Mouse (Mus musculus) limb, embryonic 15.5 days (tissue): ENCODE data around the gene Myo1g. TPM values are rescaled to one million over a fixed set of nuclear protein-coding genes. Genes with fewer than 3 reads are reported as not detected.

ENCODE experiments used
- ATAC-seq: fragments of 200-750 bp; cut with Nextera tagmentation; 2 replicates; pipeline ENCODE4 v1.8.0; 2017; ENCODE audit warnings: low read depth, moderate TSS enrichment; ENCODE audit not compliant: insufficient number of reproducible peaks, low FRiP score, low TSS enrichment
- H3K27ac ChIP-seq: fragments of 300-500 bp; sonication (generic); 2 replicates; pipeline ENCODE4 v1.5.1; 2015; ENCODE audit warnings: moderate library complexity, mild to moderate bottlenecking, inconsistent platforms
- H3K27me3 ChIP-seq: fragments of 300-500 bp; sonication (generic); 2 replicates; pipeline ENCODE4 v1.6.1; 2015; ENCODE audit warnings: inconsistent platforms
- H3K36me3 ChIP-seq: fragments of 300-500 bp; sonication (generic); 2 replicates; pipeline ENCODE4 v1.6.1; 2015; ENCODE audit warnings: inconsistent platforms
- H3K4me1 ChIP-seq: fragments of 300-500 bp; sonication (generic); 2 replicates; pipeline ENCODE4 v1.6.1; 2015; ENCODE audit warnings: inconsistent platforms
- H3K4me2 ChIP-seq: fragments of 300-500 bp; sonication (generic); 2 replicates; pipeline ENCODE4 v1.6.1; 2015; ENCODE audit warnings: mild to moderate bottlenecking, inconsistent platforms
- H3K4me3 ChIP-seq: fragments of 300-500 bp; sonication (generic); 2 replicates; pipeline ENCODE4 v1.5.1; 2015; ENCODE audit warnings: mild to moderate bottlenecking, inconsistent platforms
- H3K9ac ChIP-seq: fragments of 300-500 bp; sonication (generic); 2 replicates; pipeline ENCODE4 v1.6.1; 2015; ENCODE audit warnings: inconsistent platforms
- H3K9me3 ChIP-seq: fragments of 300-500 bp; sonication (generic); 2 replicates; pipeline ENCODE4 v1.6.1; 2016; ENCODE audit warnings: inconsistent platforms
- WGBS: fragments of 180-500 bp; shearing (Covaris S2); methylation state at CpG from one replicate; pipeline ENCODE4 v1.1.7; 2015; 5-methylcytosine and 5-hydroxymethylcytosine counted together
- polyA plus RNA-seq: library from polyadenylated mRNA; unstranded; fragments of >200 nt; fragmentation: Nextera tagmentation; extraction: Ambion mirVana; gene quantifications from 2 replicates; pipeline ENCODE4 v1.2.1, GENCODE M21; 2015

Gene Myo1g
- polyA plus RNA-seq, 1 experiment from 2014 or later: 3.6 TPM

DNA sequence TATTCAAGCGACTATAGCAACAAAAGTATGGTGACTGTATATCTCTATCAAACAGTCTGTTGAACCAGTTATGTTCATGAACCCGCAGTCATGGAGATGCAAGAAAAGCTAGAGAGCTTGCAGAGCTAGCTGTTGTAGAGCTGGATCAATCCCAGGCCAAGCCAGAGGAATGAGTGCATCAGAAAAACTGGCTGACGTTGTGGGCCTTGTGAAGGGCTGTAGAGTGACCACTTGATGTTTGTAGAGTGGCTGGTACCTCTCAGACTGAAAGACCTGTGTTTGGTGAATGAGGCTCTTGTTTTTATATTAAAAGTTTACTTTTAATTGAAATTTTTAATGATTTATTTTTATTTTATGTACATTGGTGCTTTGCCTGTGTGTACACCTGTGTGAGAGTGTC, 29.4 kb upstream of the Myo1g start:
- WGBS: 92% methylated on average over 3 of the region's 3 CpGs
- Histone ChIP-seq H3K4me2 (no peak overlapping the region), H3K4me3 (no peak overlapping the region), H3K4me1 (peaks cover 16% of the 10 kb centered on the region), H3K27ac (no peak overlapping the region), H3K36me3 (peaks cover 8% of the 10 kb centered on the region; the same call in 1 of the 2 replicates), H3K9ac (no peak overlapping the region), H3K27me3 (no peaks in the 10 kb centered on the region), H3K9me3 (no peaks in the 10 kb centered on the region)
- no peak for ATAC-seq

DNA sequence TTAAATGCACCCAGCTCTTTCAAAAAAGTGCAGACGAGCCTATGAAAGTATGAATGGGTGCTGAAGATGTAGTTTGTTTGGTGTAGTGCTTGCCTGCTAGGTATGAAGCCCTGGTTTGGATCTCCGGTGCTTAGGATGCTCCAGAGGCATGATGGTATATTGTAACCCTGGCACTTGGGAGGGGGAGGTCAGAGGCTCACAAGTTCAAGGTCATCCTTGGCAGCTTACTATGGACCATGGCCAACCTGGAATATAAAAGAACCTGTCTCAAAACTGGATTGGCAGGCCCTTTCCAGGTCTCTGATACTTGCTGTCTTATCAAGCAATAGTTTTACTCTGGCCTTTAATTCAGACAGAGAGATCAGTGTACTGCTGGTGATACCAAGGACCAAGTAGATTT, 29.0 kb upstream of the Myo1g start:
- Histone ChIP-seq H3K27ac (no peak overlapping the region), H3K36me3 (peaks cover 8% of the 10 kb centered on the region; the same call in 1 of the 2 replicates), H3K4me2 (no peak overlapping the region), H3K9ac (no peak overlapping the region), H3K4me1 (peaks cover 13% of the 10 kb centered on the region), H3K4me3 (no peak overlapping the region), H3K27me3 (no peaks in the 10 kb centered on the region), H3K9me3 (no peaks in the 10 kb centered on the region)
- WGBS: 90% methylated on average over 2 of the region's 2 CpGs
- no peak for ATAC-seq

DNA sequence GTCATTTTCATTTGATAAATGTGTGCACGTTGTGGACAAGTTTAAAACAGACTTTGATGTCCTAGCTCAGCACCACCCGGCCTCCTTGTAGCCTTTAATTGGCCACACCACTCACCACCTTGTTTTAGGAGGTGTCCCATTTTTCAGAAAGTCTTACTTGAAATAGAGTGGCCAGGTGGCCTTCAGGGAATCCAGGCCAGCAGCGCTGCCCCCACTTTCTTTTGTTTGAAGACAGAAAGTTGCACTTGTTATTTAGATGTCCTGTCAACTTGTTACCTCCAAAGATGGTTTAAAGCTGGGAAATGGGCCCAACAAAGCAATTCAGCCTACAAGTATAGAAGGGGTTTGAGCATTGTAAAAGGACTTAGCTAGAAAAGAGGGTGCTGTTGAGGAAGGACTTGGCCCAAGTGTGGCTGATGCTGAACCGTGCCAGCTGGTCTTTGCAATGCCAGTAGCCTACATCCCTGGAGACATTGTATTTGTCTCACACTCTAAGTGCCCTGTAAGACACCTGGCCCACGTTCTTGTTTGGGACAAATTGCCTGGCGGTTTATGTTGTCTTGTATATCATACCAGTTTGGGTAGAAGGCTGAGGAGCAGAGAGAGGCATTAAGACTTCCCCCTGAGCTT, 27.0 kb upstream of the Myo1g start:
- peak overlapping the region; percentile 71 for H3K9ac ChIP-seq
- no peaks in the 10 kb centered on the region for H3K27me3 ChIP-seq
- ATAC-seq: no peak
- H3K4me1 ChIP-seq: peaks cover 12% of the 10 kb centered on the region
- 21% methylated on average over 6 of the region's 6 CpGs for WGBS
- no peaks in the 10 kb centered on the region for H3K9me3 ChIP-seq
- H3K27ac ChIP-seq: peak overlapping the region; percentile 98
- peak overlapping the region; percentile 53 for H3K4me2 ChIP-seq
- peak overlapping the region; percentile 66 for H3K4me3 ChIP-seq
- peaks cover 4% of the 10 kb centered on the region; the same call in 1 of the 2 replicates for H3K36me3 ChIP-seq

DNA sequence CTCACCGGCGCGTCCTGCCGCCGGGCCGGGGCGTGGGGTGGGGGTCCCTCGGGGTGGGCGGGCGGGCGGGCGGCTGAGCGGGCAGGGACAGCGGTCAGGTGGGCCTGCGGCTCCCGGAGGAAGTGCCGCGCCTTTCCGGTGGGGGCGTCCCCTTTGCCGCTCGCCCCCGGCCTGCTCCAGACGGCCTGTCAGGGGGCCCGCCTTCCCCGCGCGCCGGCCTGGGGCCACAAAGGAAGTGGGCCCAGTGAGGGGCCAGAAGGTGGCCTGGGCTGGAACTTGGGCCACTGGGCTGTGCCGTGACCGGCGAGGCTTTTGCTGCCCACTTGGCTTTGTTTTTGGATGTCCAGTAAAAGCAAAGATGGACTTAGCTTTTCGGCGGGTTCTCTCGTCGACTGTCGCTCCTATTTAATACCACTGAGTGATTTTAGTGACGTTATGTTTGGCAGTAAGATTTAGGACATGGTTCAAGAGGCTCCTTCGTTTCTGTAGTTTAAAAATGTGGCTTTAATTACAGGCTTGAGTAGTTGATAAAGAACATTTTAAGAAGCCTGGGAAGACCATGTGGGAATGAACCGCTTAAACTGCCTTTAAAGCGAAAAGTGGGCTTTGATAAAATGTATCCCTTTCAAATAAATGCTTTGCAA, 26.4 kb upstream of the Myo1g start:
- Histone ChIP-seq H3K9ac (peak overlapping the region; percentile 71), H3K27ac (peak overlapping the region; percentile 98), H3K36me3 (0 out of 2 replicates have a peak, but pooled peaks cover 4% of the 10 kb centered on the region), H3K9me3 (no peaks in the 10 kb centered on the region), H3K4me3 (peak overlapping the region; percentile 66), H3K27me3 (no peaks in the 10 kb centered on the region), H3K4me2 (peak overlapping the region; percentile 53), H3K4me1 (peaks cover 12% of the 10 kb centered on the region)
- WGBS: under 1% methylated on average over 40 of the region's 41 CpGs
- peak; percentile 69 for ATAC-seq

DNA sequence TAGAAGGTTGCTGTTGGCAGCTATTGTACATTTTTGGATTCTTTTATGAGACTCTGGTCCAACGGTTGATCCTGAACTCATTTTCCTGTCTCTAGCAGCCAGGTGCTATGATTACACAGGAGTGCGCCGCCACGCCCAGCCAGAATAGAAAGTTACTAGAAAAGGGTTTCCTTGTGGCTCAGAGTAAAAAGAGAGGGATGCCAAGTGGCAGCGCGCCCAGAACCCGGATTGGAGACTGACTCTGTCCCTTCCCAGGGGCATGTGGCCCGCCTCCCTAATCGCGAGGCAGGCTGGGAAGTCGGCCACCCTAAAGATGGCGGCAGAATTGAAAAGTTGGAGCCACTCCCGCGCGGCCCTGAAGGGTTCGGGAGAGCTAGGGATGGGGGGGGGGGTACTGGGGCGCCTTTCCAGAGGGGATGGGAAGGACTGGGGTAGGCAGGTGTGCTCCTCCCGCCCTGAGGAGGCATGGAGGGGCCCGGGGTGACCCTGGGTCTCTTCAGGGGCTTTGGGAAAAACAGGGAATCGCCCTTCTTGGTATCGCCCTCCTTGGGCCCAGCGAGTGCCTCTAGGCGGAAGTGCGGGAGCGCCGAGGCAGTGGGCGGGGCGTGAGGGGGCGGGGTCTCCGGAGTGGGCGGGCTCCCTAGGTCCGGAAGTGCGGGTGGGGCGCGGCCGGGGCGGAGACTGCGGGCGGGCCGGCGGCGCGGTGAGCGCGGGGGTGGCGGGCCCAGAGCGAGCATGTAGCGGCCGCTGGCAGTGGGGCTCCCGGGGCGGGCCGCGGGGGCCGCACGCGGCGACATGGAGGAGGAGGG, 25.6 kb upstream of the Myo1g start, which contains the start of gene Ccm2:
Gene Ccm2, plus strand, starts transcription at position 683 of the 809 bp plus-strand sequence.
- Histone ChIP-seq H3K27ac (peak within 1 kb of the TSS; percentile 98), H3K4me2 (peak within 1 kb of the TSS; percentile 53), H3K27me3 (no peaks in the 10 kb centered on the region), H3K36me3 (0 out of 2 replicates have a peak, but pooled peaks cover 4% of the 10 kb centered on the region), H3K9ac (peak within 1 kb of the TSS; percentile 71), H3K4me1 (peaks cover 12% of the 10 kb centered on the region), H3K4me3 (peak within 1 kb of the TSS; percentile 66), H3K9me3 (no peaks in the 10 kb centered on the region)
- WGBS: under 1% methylated on average over 49 of the region's 57 CpGs
- peak; percentile 94 for ATAC-seq

DNA sequence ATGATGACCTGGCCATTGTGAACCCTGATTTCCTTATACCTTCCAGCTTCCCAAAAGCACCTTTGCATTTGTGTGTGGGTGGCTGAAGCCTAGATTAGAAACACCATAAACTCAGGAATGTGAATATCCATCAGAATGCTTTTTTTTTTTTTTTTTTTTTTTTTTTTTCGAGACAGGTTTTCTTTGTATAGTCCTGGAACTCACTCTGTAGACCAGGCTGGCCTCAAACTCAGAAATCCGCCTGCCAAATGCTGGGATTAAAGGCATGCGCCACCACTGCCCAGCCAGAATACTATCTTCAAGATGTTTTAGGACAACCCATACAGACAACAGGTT, 25.1 kb upstream of the Myo1g start:
- Histone ChIP-seq H3K4me2 (peak overlapping the region; percentile 53), H3K27ac (peak overlapping the region; percentile 98), H3K9me3 (no peaks in the 10 kb centered on the region), H3K9ac (no peak overlapping the region), H3K4me1 (peaks cover 12% of the 10 kb centered on the region), H3K36me3 (0 out of 2 replicates have a peak, but pooled peaks cover 1% of the 10 kb centered on the region), H3K27me3 (no peaks in the 10 kb centered on the region), H3K4me3 (peak overlapping the region; percentile 66)
- WGBS: 20% methylated on average over 3 of the region's 3 CpGs
- no peak for ATAC-seq

DNA sequence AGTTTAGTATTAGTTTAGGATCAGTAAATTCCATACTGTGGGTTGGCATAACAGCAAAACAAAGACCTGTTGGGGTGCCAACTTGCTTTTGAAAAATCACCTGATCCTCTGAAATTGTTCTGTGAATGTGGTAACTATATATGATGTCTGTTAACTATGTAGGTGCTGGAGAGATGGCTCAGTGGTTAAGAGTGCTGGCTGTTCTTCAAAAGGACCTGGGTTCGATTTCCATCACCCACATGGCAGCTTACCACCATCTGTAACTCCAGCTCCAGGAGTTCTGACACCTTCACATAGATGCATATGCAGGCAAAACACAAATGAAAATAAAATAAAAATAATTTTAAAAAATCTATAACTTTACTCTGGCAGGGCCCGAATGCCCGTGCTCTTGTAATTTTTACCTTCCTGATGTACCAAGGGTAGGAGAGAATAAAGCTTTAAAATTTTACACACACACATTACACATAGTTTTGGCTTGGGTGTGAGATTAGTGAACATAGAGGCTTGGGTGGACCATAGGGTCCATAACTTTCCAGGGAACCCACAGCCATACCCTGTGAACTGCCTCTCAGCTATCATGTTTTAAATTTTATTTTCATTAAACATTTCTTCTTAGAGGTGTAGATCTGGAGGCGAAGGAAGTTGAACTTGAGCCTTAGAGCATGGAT, 24.6 kb upstream of the Myo1g start:
- WGBS: 90% methylated on average over 4 of the region's 4 CpGs
- Histone ChIP-seq H3K4me1 (peaks cover 12% of the 10 kb centered on the region), H3K9me3 (no peaks in the 10 kb centered on the region), H3K4me2 (no peak overlapping the region), H3K4me3 (no peak overlapping the region), H3K9ac (no peak overlapping the region), H3K27me3 (no peaks in the 10 kb centered on the region), H3K27ac (peak overlapping the region; percentile 98), H3K36me3 (no peaks in the 10 kb centered on the region)
- no peak for ATAC-seq

DNA sequence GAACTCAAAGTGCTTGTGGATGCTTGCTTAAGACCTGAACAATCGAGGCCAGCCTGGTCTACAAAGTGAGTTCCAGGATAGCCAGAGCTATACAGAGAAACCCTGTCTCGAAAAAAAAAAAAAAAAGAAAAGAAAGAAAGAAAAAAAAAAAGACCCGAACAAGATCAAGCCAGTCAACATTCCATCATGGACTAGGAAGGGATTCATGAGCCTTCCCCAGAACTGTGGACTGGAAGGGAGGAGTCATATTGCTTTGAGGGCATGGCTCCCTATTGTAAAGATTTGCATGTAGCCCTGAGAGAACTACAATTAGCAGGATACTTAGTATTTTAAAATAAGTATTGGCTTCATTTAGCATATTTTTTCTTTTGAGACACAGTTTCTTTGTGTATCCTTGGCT, 23.9 kb upstream of the Myo1g start:
- Histone ChIP-seq H3K4me3 (no peak overlapping the region), H3K27me3 (no peaks in the 10 kb centered on the region), H3K36me3 (no peaks in the 10 kb centered on the region), H3K27ac (no peak overlapping the region), H3K9ac (no peak overlapping the region), H3K4me2 (no peak overlapping the region), H3K9me3 (no peaks in the 10 kb centered on the region), H3K4me1 (peaks cover 12% of the 10 kb centered on the region)
- no peak for ATAC-seq
- 69% methylated on average over 3 of the region's 3 CpGs for WGBS

DNA sequence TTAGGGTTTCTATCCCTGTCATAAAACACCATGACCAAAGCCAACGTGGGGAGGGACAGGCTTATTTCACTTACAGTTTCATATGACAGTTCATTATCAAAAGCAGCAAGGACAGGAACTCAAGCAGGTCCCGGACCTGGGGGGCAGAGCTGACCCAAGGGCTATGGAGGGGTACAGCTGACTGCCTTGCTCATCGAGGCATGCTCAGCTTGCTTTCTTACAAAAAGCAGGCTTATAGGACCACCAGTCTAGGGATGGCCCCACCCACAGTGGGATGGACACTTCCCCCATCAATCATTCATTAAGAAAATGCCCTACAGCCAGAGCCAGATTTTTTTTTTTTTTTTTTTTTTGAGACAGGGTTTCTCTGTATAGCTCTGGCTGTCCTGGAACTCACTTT, 10.0 kb upstream of the Myo1g start:
- no peaks in the 10 kb centered on the region for H3K9me3 ChIP-seq
- no peaks in the 10 kb centered on the region for H3K27me3 ChIP-seq
- H3K36me3 ChIP-seq: peaks cover 10% of the 10 kb centered on the region
- H3K9ac ChIP-seq: no peak overlapping the region
- peaks cover 9% of the 10 kb centered on the region; the same call in 1 of the 2 replicates for H3K4me1 ChIP-seq
- no peak for ATAC-seq
- 82% methylated on average over 3 of the region's 3 CpGs for WGBS
- no peak overlapping the region for H3K4me3 ChIP-seq
- no peak overlapping the region for H3K4me2 ChIP-seq
- H3K27ac ChIP-seq: no peak overlapping the region

DNA sequence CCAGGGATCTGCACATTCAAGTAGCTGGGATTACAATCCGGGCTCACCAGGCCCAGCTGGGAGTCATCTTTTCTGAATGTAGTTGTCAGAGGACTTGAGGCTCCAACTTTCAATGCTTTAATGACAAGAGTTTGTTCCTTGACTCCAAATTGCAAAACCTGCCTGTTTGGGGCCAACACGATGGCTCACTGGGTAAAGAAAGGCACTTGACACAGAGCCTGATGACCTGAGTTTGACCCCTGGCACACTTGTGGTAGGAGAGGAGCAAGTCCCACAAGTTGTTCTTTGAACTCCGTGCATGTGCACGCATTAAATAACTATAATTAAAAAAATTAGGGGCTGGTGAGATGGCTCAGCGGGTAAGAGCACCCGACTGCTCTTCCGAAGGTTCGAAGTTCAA, 9.2 kb upstream of the Myo1g start:
- Histone ChIP-seq H3K9ac (no peak overlapping the region), H3K27ac (no peak overlapping the region), H3K27me3 (no peaks in the 10 kb centered on the region), H3K36me3 (peaks cover 18% of the 10 kb centered on the region), H3K9me3 (no peaks in the 10 kb centered on the region), H3K4me2 (no peak overlapping the region), H3K4me1 (peaks cover 9% of the 10 kb centered on the region; the same call in 1 of the 2 replicates), H3K4me3 (no peak overlapping the region)
- no peak for ATAC-seq
- 85% methylated on average over 8 of the region's 8 CpGs for WGBS

DNA sequence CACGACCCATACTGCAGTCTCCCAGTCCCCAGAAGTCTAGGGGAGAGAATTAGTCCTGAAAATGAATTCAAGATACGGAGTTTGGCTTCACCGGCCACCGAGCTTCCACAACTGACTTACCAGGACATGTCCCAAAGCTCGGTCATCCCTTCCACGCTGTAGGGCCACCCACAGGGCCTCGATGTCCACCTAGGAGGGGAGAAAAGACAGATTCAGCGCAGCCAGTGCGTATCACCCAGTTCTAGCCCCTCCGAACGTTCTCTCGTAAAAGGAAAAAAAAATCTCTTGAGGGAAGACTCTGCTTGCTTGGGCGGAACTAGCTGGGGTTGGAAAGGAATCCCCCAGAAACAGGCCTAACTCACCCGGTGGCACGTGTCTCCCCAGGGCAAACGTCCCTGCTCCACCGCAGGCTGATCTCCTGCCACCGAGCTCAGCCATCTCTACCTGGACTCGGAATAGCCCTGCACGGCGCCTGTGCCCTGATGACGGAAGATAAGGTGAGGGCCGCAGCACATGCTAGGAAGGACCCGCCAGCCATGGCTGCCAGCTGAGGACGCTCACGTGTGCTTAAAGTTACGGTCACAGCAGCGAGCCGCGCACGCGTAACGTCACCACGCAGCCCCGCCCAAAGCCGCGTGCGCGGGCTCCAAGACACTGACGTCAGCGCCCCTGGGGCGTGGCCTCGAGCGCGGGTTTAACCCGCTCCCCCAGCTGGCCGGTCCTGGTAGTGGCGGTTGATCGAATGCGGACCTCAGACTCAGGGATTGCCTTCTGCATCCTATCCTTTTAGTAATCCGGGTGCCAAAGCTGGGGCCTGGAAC, 7.6 kb upstream of the Myo1g start:
- Histone ChIP-seq H3K9me3 (no peaks in the 10 kb centered on the region), H3K4me2 (peak overlapping the region; percentile 70), H3K4me1 (peaks cover 9% of the 10 kb centered on the region; the same call in 1 of the 2 replicates), H3K27ac (peak overlapping the region; percentile 89), H3K9ac (peak overlapping the region; percentile 51), H3K36me3 (peaks cover 29% of the 10 kb centered on the region), H3K4me3 (peak overlapping the region; percentile 63), H3K27me3 (no peaks in the 10 kb centered on the region)
- ATAC-seq: peak; percentile 95
- under 1% methylated on average over 51 of the region's 51 CpGs for WGBS
